Mouse (Mus musculus) testis, adult 10 weeks (tissue): ENCODE results near the gene Cox4i2. TPM values are rescaled to one million over a fixed set of nuclear protein-coding genes. Genes with fewer than 3 reads are reported as not detected.

Source experiments
- polyA plus RNA-seq: library from polyadenylated mRNA; stranded (reverse); fragments of 350-450 nt; fragmentation: Illumina TruSeq; extraction: RNeasy Lipid Tissue Mini Kit (QIAGEN cat#74804); gene quantifications from one replicate; pipeline ENCODE4 v1.2.3, GENCODE M21; 2014; ENCODE audit warnings: low read depth, low replicate concordance

Cox4i2 gene
- polyA plus RNA-seq: not detected

GRCm38 (mm10) chr2:152753944-152754711 is at the start of gene Cox4i2:
TSS of gene Cox4i2 (plus strand) at chr2:152754173.

GRCm38 (mm10) chr2:152736090-152736601 is 17.8 kb upstream of the Cox4i2 start, which contains the start of gene Id1:
TSS of gene Id1 (plus strand) at chr2:152736251.

Other genes with a start within 250 kb of the Cox4i2 start
- gene Defb26, start 242.5 kb upstream of the Cox4i2 start, polyA plus RNA-seq: not detected
- gene Defb28, start 235.9 kb upstream of the Cox4i2 start, polyA plus RNA-seq: 3.7 TPM
- not detected for gene Defb29, start 214.1 kb upstream of the Cox4i2 start, polyA plus RNA-seq
- gene Gm17416, start 184.8 kb upstream of the Cox4i2 start, polyA plus RNA-seq: not detected
- 9.7 TPM for gene Defb21, start 181.4 kb upstream of the Cox4i2 start, polyA plus RNA-seq
- gene Defb19, start 173.9 kb upstream of the Cox4i2 start, polyA plus RNA-seq: 297 TPM
- gene Defb45, start 154.8 kb upstream of the Cox4i2 start, polyA plus RNA-seq: 22.0 TPM
- gene Defb36, start 149.8 kb upstream of the Cox4i2 start, polyA plus RNA-seq: 3.6 TPM
- gene Defb25, start 131.1 kb upstream of the Cox4i2 start, polyA plus RNA-seq: not detected
- gene Rem1, start 127.2 kb upstream of the Cox4i2 start, polyA plus RNA-seq: 0.24 TPM
- 21.1 TPM for gene H13, start 84.7 kb upstream of the Cox4i2 start, polyA plus RNA-seq
- 91.3 TPM for gene Mcts2, start 67.1 kb upstream of the Cox4i2 start, polyA plus RNA-seq
- gene Id1, start 17.9 kb upstream of the Cox4i2 start, polyA plus RNA-seq: 1.1 TPM
- 42.9 TPM for gene Bcl2l1, start 77.6 kb downstream of the Cox4i2 start, polyA plus RNA-seq
- gene Tpx2, start 93.8 kb downstream of the Cox4i2 start, polyA plus RNA-seq: 63.4 TPM
- not detected for gene Mylk2, start 157.2 kb downstream of the Cox4i2 start, polyA plus RNA-seq
- not detected for gene Foxs1, start 179.0 kb downstream of the Cox4i2 start, polyA plus RNA-seq
- 77.7 TPM for gene Dusp15, start 197.5 kb downstream of the Cox4i2 start, polyA plus RNA-seq
- 20.4 TPM for gene Ttll9, start 208.3 kb downstream of the Cox4i2 start, polyA plus RNA-seq